Mouse (Mus musculus): ENCODE measurements at regions not wholly inside any gene's neighbourhood (a gene's known extent, or its start where the extent isn't known, plus 50 kb on each side); places are given as distances from the start of the nearest gene placed in this dataset.

- DNase-seq (ENCODE audit: extremely low read depth, insufficient read length, low spot score): no peak
These were observed 2494.3 kb upstream of the Gm7489 start for GRCm38 (mm10) chr15:51390383-51390782.

GRCm38 (mm10) chr15:51391352-51391751 is 2493.4 kb upstream of the Gm7489 start:
- DNase-seq (ENCODE audit: extremely low read depth, insufficient read length, low spot score): no peak

GRCm38 (mm10) chr15:51392449-51393405 is 2492.0 kb upstream of the Gm7489 start:
- no peak for DNase-seq (ENCODE audit: extremely low read depth, insufficient read length, low spot score)

GRCm38 (mm10) chr15:51395961-51396360 is 2488.7 kb upstream of the Gm7489 start:
- DNase-seq (ENCODE audit: extremely low read depth, insufficient read length, low spot score): no peak

GRCm38 (mm10) chr15:51403581-51403980 is 2481.1 kb upstream of the Gm7489 start:
- no peak for DNase-seq (ENCODE audit: extremely low read depth, insufficient read length, low spot score)

GRCm38 (mm10) chr15:51409791-51410308 is 2474.9 kb upstream of the Gm7489 start:
- no peak for DNase-seq (ENCODE audit: extremely low read depth, insufficient read length, low spot score)

GRCm38 (mm10) chr15:51411966-51412365 is 2472.7 kb upstream of the Gm7489 start:
- DNase-seq (ENCODE audit: extremely low read depth, insufficient read length, low spot score): no peak

GRCm38 (mm10) chr15:51442606-51443005 is 2442.1 kb upstream of the Gm7489 start:
- no peak for DNase-seq (ENCODE audit: extremely low read depth, insufficient read length, low spot score)

- no peak for DNase-seq (ENCODE audit: extremely low read depth, insufficient read length, low spot score)
These were observed 2414.8 kb upstream of the Gm7489 start for GRCm38 (mm10) chr15:51469895-51470294.

- DNase-seq (ENCODE audit: extremely low read depth, insufficient read length, low spot score): no peak
These were observed 2413.6 kb upstream of the Gm7489 start for GRCm38 (mm10) chr15:51471143-51471542.

- peak; percentile 15 for DNase-seq (ENCODE audit: extremely low read depth, insufficient read length, low spot score)
These were observed 2412.7 kb upstream of the Gm7489 start for GRCm38 (mm10) chr15:51472049-51472448.

GRCm38 (mm10) chr15:51481856-51482255 is 2402.8 kb upstream of the Gm7489 start:
- no peak for DNase-seq (ENCODE audit: extremely low read depth, insufficient read length, low spot score)

GRCm38 (mm10) chr15:51484207-51484606 is 2400.5 kb upstream of the Gm7489 start:
- no peak for DNase-seq (ENCODE audit: extremely low read depth, insufficient read length, low spot score)

- no peak for DNase-seq (ENCODE audit: extremely low read depth, insufficient read length, low spot score)
These were observed 2399.2 kb upstream of the Gm7489 start for GRCm38 (mm10) chr15:51485554-51485953.

- DNase-seq (ENCODE audit: extremely low read depth, insufficient read length, low spot score): no peak
These were observed 2382.5 kb upstream of the Gm7489 start for GRCm38 (mm10) chr15:51502058-51502741.

- DNase-seq (ENCODE audit: extremely low read depth, insufficient read length, low spot score): no peak
These were observed 2381.9 kb upstream of the Gm7489 start for GRCm38 (mm10) chr15:51502742-51503270.

- no peak for DNase-seq (ENCODE audit: extremely low read depth, insufficient read length, low spot score)
These were observed 2381.4 kb upstream of the Gm7489 start for GRCm38 (mm10) chr15:51503341-51503740.

GRCm38 (mm10) chr15:51504016-51504760 is 2380.5 kb upstream of the Gm7489 start:
- DNase-seq (ENCODE audit: extremely low read depth, insufficient read length, low spot score): no peak

- DNase-seq (ENCODE audit: extremely low read depth, insufficient read length, low spot score): no peak
These were observed 2379.9 kb upstream of the Gm7489 start for GRCm38 (mm10) chr15:51504789-51505188.

- DNase-seq (ENCODE audit: extremely low read depth, insufficient read length, low spot score): no peak
These were observed 2377.6 kb upstream of the Gm7489 start for GRCm38 (mm10) chr15:51507126-51507525.

GRCm38 (mm10) chr15:51511319-51511718 is 2373.4 kb upstream of the Gm7489 start:
- DNase-seq (ENCODE audit: extremely low read depth, insufficient read length, low spot score): no peak

Data from 3134 (cell line).